Mouse (Mus musculus): ENCODE results near the gene Drc3. TPM values are rescaled to one million over a fixed set of nuclear protein-coding genes. Genes with fewer than 3 reads are reported as not detected.
A peak's percentile ranks its signal among the peaks of the same experiment; 100 is the strongest.

Gene Drc3
- polyA plus RNA-seq, 1 experiment = 7.1 TPM

GRCm38 (mm10) chr11:60359138-60359537, 6.0 kb downstream of the Drc3 start:
- 83% methylated on average over 5 of the region's 5 CpGs for WGBS
- no peak for DNase-seq
- no peak overlapping the region for H3K4me3 ChIP-seq (replicated peaks; ENCODE audit: insufficient read depth, low read depth, low read length)
- no peaks in the 10 kb centered on the region for H3K27me3 ChIP-seq (ENCODE audit: control insufficient read depth, insufficient read depth, low read length)
- no peaks in the 10 kb centered on the region for H3K4me1 ChIP-seq (ENCODE audit: control insufficient read depth, insufficient read depth, low read length)
- TF ChIP-seq POLR2A (IDR thresholded peaks at IDR 0.05; ENCODE audit: borderline replicate concordance, insufficient read depth, low read length) = no peak
- TF ChIP-seq CTCF (IDR thresholded peaks at IDR 0.05; ENCODE audit: borderline replicate concordance, insufficient read depth, low read depth, low read length) = no peak
- H3K27ac ChIP-seq (ENCODE audit: insufficient read depth, low read length) = no peak overlapping the region

DNA sequence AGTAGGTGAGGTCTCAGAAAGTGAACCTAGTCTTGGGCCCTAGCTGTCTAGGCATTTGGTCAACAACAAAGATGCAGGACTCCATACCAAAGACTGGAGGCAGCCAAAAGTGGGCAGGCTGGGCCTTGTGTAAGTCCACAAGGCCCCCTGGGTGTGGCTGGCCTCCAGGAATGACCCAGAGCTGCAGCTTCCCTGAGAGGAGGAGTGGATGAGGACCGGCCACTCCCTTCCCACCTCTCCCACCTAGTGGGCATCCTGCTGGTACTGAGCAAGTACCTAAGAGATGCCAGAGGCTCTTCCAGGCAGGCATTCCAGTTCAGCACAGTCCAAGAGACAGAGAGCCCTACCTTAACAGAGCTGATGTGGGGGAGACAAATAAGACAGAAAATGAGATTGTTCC, 6.8 kb downstream of the Drc3 start:
- no peak for DNase-seq
- Histone ChIP-seq H3K27ac (ENCODE audit: insufficient read depth, low read length) (peak overlapping the region; percentile 39; the same call in 1 of the 2 replicates), H3K4me3 (replicated peaks; ENCODE audit: insufficient read depth, low read depth, low read length) (no peak overlapping the region), H3K27me3 (ENCODE audit: control insufficient read depth, insufficient read depth, low read length) (no peaks in the 10 kb centered on the region), H3K4me1 (ENCODE audit: control insufficient read depth, insufficient read depth, low read length) (no peaks in the 10 kb centered on the region)
- no peak for TF ChIP-seq CTCF (IDR thresholded peaks at IDR 0.05; ENCODE audit: borderline replicate concordance, insufficient read depth, low read depth, low read length)
- no peak for TF ChIP-seq POLR2A (IDR thresholded peaks at IDR 0.05; ENCODE audit: borderline replicate concordance, insufficient read depth, low read length)
- WGBS = 65% methylated on average over 1 of the region's 1 CpGs

DNA sequence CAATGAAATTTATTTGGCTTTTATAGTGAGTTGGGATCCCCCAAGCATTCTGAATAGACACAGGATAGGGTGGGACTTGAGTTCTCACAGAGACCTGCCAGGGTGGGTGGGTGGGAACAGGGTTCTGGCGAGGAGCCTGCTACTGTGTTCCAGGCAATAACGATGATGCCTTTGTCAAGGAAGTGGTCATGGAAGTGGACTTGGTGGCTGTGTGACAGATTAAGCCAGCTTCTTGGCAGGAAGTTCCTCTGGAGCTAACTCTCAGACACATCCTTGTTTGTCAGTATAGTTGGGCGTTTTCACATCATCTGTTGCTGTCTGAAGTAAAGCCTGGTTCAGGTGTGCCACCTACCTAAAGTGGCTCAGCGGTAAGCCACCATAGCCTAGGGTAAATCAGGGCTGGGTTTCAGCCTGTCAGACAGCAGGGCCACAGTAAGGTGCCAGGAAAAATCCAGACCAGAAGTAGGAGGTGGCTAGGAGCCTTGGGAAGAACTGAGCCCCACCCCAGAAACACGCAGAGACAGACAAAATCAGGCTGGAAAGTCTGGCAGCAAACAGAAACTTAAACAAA, 7.6 kb downstream of the Drc3 start:
- DNase-seq = no peak
- Histone ChIP-seq H3K4me3 (replicated peaks; ENCODE audit: insufficient read depth, low read depth, low read length) (no peak overlapping the region), H3K27me3 (ENCODE audit: control insufficient read depth, insufficient read depth, low read length) (no peaks in the 10 kb centered on the region), H3K4me1 (ENCODE audit: control insufficient read depth, insufficient read depth, low read length) (no peaks in the 10 kb centered on the region), H3K27ac (ENCODE audit: insufficient read depth, low read length) (no peak overlapping the region)
- 58% methylated on average over 5 of the region's 5 CpGs for WGBS
- TF ChIP-seq CTCF (IDR thresholded peaks at IDR 0.05; ENCODE audit: borderline replicate concordance, insufficient read depth, low read depth, low read length) (no peak), POLR2A (IDR thresholded peaks at IDR 0.05; ENCODE audit: borderline replicate concordance, insufficient read depth, low read length) (no peak)

- Histone ChIP-seq H3K4me3 (replicated peaks; ENCODE audit: insufficient read depth, low read depth, low read length) (no peak overlapping the region), H3K27me3 (ENCODE audit: control insufficient read depth, insufficient read depth, low read length) (no peaks in the 10 kb centered on the region), H3K27ac (ENCODE audit: insufficient read depth, low read length) (no peak overlapping the region), H3K4me1 (ENCODE audit: control insufficient read depth, insufficient read depth, low read length) (peaks cover 13% of the 10 kb centered on the region)
- WGBS = 62% methylated on average over 16 of the region's 16 CpGs
- DNase-seq = no peak
- no peak for TF ChIP-seq POLR2A (IDR thresholded peaks at IDR 0.05; ENCODE audit: borderline replicate concordance, insufficient read depth, low read length)
These were observed 13.3 kb downstream of the Drc3 start for GRCm38 (mm10) chr11:60366239-60367019.

DNA sequence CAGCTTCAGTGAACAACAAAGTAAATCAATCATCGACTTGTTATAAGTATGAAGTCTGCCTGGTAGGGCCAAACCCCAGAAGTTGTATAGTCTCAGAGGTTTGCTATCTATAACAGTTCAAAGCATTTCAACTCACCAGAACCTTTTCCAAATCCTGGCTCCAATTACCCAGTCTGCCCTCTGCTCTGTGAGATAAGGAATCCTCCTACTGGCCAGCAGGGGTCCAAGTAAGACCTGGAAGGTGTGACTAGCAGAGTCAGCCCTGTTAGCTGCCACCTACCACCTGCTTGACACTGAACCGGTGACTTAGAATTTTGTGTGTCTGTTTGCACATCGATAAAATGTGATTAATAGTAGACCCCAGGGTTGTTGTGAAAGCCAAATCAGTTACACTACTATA, 14.1 kb downstream of the Drc3 start:
- H3K27ac ChIP-seq (ENCODE audit: insufficient read depth, low read length) = no peak overlapping the region
- no peak for DNase-seq
- WGBS = 85% methylated on average over 3 of the region's 3 CpGs
- no peaks in the 10 kb centered on the region for H3K27me3 ChIP-seq (ENCODE audit: control insufficient read depth, insufficient read depth, low read length)
- H3K4me1 ChIP-seq (ENCODE audit: control insufficient read depth, insufficient read depth, low read length) = peaks cover 13% of the 10 kb centered on the region
- no peak for TF ChIP-seq CTCF (IDR thresholded peaks at IDR 0.05; ENCODE audit: borderline replicate concordance, insufficient read depth, low read depth, low read length)
- TF ChIP-seq POLR2A (IDR thresholded peaks at IDR 0.05; ENCODE audit: borderline replicate concordance, insufficient read depth, low read length) = no peak
- no peak overlapping the region for H3K4me3 ChIP-seq (replicated peaks; ENCODE audit: insufficient read depth, low read depth, low read length)

GRCm38 (mm10) chr11:60368909-60369308, 15.8 kb downstream of the Drc3 start:
- TF ChIP-seq POLR2A (IDR thresholded peaks at IDR 0.05; ENCODE audit: borderline replicate concordance, insufficient read depth, low read length) (no peak), CTCF (IDR thresholded peaks at IDR 0.05; ENCODE audit: borderline replicate concordance, insufficient read depth, low read depth, low read length) (no peak)
- H3K4me1 ChIP-seq (ENCODE audit: control insufficient read depth, insufficient read depth, low read length) = peaks cover 13% of the 10 kb centered on the region
- WGBS = 51% methylated on average over 4 of the region's 4 CpGs
- DNase-seq = no peak
- no peaks in the 10 kb centered on the region for H3K27me3 ChIP-seq (ENCODE audit: control insufficient read depth, insufficient read depth, low read length)
- no peak overlapping the region for H3K4me3 ChIP-seq (replicated peaks; ENCODE audit: insufficient read depth, low read depth, low read length)
- no peak overlapping the region for H3K27ac ChIP-seq (ENCODE audit: insufficient read depth, low read length)

DNA sequence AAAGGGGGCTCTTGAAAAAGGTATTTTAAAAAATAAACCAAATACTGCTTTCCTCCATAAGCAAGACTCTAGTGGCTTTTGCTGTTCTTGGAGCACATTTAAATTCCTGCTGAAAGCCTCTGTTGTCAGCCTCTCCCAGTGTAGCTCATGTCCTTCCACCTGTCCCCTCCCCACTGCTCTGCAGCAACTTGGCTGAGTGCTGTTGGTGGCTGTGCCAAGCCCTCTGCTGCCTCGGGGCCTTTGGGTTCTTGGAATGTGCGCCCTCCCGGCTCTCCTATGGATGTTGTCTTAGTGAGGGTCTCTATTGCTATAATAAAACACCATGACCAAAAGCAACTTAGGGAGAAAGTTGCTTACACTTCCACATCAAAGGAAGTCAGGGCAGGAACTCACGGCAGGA, 16.3 kb downstream of the Drc3 start:
- no peak overlapping the region for H3K27ac ChIP-seq (ENCODE audit: insufficient read depth, low read length)
- no peak overlapping the region for H3K4me3 ChIP-seq (replicated peaks; ENCODE audit: insufficient read depth, low read depth, low read length)
- H3K27me3 ChIP-seq (ENCODE audit: control insufficient read depth, insufficient read depth, low read length) = no peaks in the 10 kb centered on the region
- peaks cover 13% of the 10 kb centered on the region for H3K4me1 ChIP-seq (ENCODE audit: control insufficient read depth, insufficient read depth, low read length)
- 22% methylated on average over 4 of the region's 4 CpGs for WGBS
- DNase-seq = peak in 1 of 2 experiments; percentile 32
- TF ChIP-seq CTCF (IDR thresholded peaks at IDR 0.05; ENCODE audit: borderline replicate concordance, insufficient read depth, low read depth, low read length) = no peak
- no peak for TF ChIP-seq POLR2A (IDR thresholded peaks at IDR 0.05; ENCODE audit: borderline replicate concordance, insufficient read depth, low read length)

DNA sequence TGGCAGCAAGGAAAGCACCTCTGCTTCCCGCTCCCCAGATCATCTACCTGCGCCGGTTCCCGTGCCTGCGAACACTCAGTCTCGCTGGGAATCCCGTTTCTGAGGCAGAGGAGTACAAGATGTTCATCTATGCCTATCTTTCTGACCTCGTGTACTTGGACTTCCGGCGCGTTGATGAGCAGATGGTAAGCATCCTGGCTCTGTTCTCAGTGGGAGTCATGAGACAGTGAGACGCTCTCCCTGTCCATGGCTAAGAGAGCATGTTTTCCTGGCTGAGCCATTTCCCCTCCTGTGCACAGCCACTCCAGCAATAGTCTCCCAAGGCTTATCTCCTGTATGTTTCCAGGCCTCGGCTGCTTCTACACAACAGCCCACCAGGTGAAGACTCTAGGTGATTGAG, 17.3 kb downstream of the Drc3 start:
- WGBS = 42% methylated on average over 13 of the region's 13 CpGs
- peaks cover 14% of the 10 kb centered on the region for H3K4me1 ChIP-seq (ENCODE audit: control insufficient read depth, insufficient read depth, low read length)
- TF ChIP-seq POLR2A (IDR thresholded peaks at IDR 0.05; ENCODE audit: borderline replicate concordance, insufficient read depth, low read length) (no peak), CTCF (IDR thresholded peaks at IDR 0.05; ENCODE audit: borderline replicate concordance, insufficient read depth, low read depth, low read length) (no peak)
- no peak overlapping the region for H3K27ac ChIP-seq (ENCODE audit: insufficient read depth, low read length)
- DNase-seq = peak; percentile 29 to 41
- H3K27me3 ChIP-seq (ENCODE audit: control insufficient read depth, insufficient read depth, low read length) = no peaks in the 10 kb centered on the region
- H3K4me3 ChIP-seq (replicated peaks; ENCODE audit: insufficient read depth, low read depth, low read length) = no peak overlapping the region
